Mouse (Mus musculus) layer of hippocampus, postnatal 14 days (tissue): ENCODE data around the gene Plekhg1. TPM values are rescaled to one million over a fixed set of nuclear protein-coding genes. Genes with fewer than 3 reads are reported as not detected.

Experiments used
- DNase-seq, 2 experiments: peaks; one replicate each; pipeline ENCODE4 v3.0.0; 2021 to 2022; ENCODE audit warnings: low spot score in 2 of 2, mixed read lengths in 1 of 2
- total RNA-seq, 2 experiments: library from RNA; stranded (reverse); gene quantifications; 2 replicates each; pipeline ENCODE4 v1.2.3; 2021

The Plekhg1 gene
- total RNA-seq, 2 experiments from 2014 or later, result 27.9 to 34.5 TPM

GRCm38 (mm10) chr10:3823826-3824225, 83.7 kb downstream of the Plekhg1 start:
- no peak for DNase-seq

- no peak for DNase-seq
Measured at GRCm38 (mm10) chr10:3826043-3826442, 85.9 kb downstream of the Plekhg1 start.

GRCm38 (mm10) chr10:3827368-3827767, 87.2 kb downstream of the Plekhg1 start:
- no peak for DNase-seq

GRCm38 (mm10) chr10:3829472-3829871, 89.3 kb downstream of the Plekhg1 start:
- DNase-seq, result no peak

GRCm38 (mm10) chr10:3830618-3831017, 90.5 kb downstream of the Plekhg1 start:
- no peak for DNase-seq

GRCm38 (mm10) chr10:3831597-3832351, 91.6 kb downstream of the Plekhg1 start:
- no peak for DNase-seq

- DNase-seq, result no peak
Measured at GRCm38 (mm10) chr10:3834060-3834459, 93.9 kb downstream of the Plekhg1 start.

GRCm38 (mm10) chr10:3834678-3835077, 94.5 kb downstream of the Plekhg1 start:
- no peak for DNase-seq

- DNase-seq, result no peak
Measured at GRCm38 (mm10) chr10:3835616-3836015, 95.5 kb downstream of the Plekhg1 start.

GRCm38 (mm10) chr10:3839748-3840432, 99.7 kb downstream of the Plekhg1 start:
- no peak for DNase-seq

GRCm38 (mm10) chr10:3844430-3844829, 104.3 kb downstream of the Plekhg1 start:
- DNase-seq, result no peak

- no peak for DNase-seq
Measured at GRCm38 (mm10) chr10:3847021-3847420, 106.9 kb downstream of the Plekhg1 start.

GRCm38 (mm10) chr10:3851461-3851860, 111.3 kb downstream of the Plekhg1 start:
- DNase-seq, result no peak

GRCm38 (mm10) chr10:3852733-3853132, 112.6 kb downstream of the Plekhg1 start:
- DNase-seq, result no peak

GRCm38 (mm10) chr10:3857912-3858311, 117.7 kb downstream of the Plekhg1 start:
- DNase-seq, result no peak

- no peak for DNase-seq
Measured at GRCm38 (mm10) chr10:3858437-3858836, 118.3 kb downstream of the Plekhg1 start.

GRCm38 (mm10) chr10:3858961-3859714, 119.0 kb downstream of the Plekhg1 start:
- no peak for DNase-seq

GRCm38 (mm10) chr10:3863411-3864195, 123.4 kb downstream of the Plekhg1 start:
- no peak for DNase-seq

- DNase-seq, result no peak
Measured at GRCm38 (mm10) chr10:3864196-3864540, 124.0 kb downstream of the Plekhg1 start.

GRCm38 (mm10) chr10:3867298-3867697, 127.1 kb downstream of the Plekhg1 start:
- DNase-seq, result no peak

GRCm38 (mm10) chr10:3870828-3871227, 130.7 kb downstream of the Plekhg1 start:
- no peak for DNase-seq
